Mouse (Mus musculus) 416B (cell line): ENCODE data around the gene Gm5615.

ENCODE experiments used
- DNase-seq: peaks from one replicate; pipeline ENCODE4 v3.0.0; 2011; ENCODE audit warnings: low read depth

Gm5615 gene

DNA sequence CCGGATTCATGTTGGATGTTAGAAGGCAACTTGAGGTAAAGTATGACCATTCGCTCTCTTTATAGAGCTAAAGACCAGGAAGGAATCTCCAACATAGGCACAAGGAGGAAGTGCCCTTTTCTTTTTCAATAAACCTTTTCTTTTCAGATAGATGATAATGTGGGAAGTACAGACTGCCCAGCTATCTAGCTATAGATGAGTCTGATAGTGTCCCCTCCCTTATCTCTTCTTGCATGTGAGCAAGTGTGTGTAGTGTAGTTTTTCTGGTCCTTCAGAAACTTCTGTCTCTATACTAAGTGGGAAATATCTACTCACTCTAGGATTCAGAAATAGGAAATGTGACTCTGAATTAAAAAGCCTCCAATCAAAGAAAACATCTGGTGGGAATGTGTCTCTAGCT is at the start of gene Gm5615:
Gene Gm5615, minus strand, starts transcription at position 101 of the 400 bp plus-strand sequence.
- no peak for DNase-seq

DNA sequence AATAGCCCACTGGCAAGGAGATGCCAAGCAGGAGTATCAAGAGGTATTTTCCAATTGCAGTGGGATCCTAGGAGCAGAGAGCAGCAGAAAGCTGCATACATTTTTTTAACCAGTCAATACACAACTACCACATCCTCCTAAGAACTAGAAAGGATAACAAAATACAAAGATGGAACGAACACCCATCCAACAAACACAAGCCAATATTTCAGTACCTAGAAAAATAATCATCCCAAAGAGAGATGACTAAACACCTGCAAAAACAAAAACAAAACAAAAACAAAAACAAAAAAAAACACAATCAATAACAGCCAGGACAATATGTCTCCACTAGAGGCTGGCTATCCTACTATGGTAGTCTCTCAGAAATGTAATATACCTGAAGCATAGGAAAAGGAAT is 40.8 kb upstream of the Gm5615 start, which contains the start of gene Gm17689:
Gene Gm17689, minus strand, starts transcription at position 101 of the 400 bp plus-strand sequence.
- no peak for DNase-seq

DNA sequence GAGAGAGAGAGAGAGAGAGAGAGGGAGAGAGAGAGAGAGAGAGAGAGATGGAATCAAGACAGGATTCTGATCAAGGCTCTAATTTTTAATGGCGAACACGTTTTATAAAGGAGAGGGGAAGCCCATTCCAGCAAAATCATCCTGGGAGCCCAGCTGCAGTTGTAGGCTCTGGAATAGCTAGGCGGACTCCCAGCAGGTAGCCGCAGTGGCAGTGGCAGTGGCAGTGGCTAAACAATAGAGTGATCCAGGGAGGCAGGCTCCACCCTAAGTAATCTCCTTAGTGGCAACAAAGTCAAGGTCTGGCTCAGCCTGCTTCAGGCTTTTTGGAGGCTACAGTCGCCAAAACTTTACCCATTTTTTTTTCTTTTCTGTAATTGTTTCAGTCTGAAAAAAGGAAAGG is 37.6 kb downstream of the Gm5615 start:
- no peak for DNase-seq

DNA sequence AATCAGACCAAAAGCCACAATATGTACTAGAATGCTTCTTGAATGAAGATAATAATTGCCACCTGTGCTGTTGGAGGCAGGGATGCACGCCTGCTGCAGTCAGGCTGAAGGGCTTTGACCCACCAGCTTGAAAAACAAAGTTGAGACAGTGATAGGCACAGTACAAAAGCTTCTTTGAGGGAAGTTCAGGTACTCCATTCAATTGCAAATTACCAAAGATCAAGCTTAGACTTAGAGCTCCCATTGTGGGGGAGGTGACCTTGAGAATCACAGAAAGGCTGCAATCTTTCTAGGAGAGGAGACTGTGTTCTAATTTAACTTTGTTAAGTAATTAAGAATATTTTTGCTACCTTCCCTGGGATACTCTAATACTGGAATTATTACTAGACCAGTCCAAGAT is 45.9 kb downstream of the Gm5615 start:
- no peak for DNase-seq

DNA sequence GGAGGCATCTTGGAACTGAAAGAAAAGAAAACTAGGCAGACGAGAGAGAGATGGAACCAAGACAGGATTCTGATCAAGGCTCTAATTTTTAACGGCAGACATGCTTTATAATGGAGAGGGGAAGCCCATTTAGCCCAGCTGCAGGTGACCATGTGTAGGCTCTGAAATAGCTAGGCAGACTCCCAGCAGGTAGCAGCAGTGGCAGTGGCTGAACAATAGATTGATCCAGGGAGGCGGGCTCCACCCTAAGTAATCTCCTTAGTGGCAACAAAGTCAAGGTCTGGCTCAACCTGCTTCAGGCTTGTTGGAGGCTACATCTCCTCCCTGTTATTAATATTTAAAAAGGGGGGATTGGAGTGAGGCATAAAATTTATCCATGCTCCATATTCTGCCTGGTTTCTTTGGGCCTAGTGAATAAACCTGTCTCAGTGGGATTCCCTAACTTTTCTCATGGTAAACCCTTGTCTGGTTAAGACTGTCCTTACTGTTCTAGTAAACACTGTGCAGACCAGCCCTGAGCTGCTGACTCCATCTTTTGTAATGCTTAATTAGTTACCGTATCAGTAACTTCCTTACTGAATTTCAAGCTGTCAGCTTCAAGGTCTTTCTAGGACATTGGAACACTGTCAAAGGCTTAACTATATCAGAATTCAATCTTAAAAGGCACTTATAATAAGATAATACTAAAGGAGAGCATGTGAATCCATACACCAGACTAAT is 47.1 kb downstream of the Gm5615 start:
- no peak for DNase-seq
